Mouse (Mus musculus) adrenal gland, postnatal 10 days (tissue): ENCODE results near the gene Carnmt1. TPM values are rescaled to one million over a fixed set of nuclear protein-coding genes. Genes with fewer than 3 reads are reported as not detected.

ENCODE experiments used
- DNase-seq: peaks from one replicate; pipeline ENCODE4 v3.0.0; 2021; ENCODE audit warnings: mixed read lengths
- total RNA-seq, 2 experiments: library from RNA; stranded (reverse); gene quantifications; 2 replicates each; pipeline ENCODE4 v1.2.3; 2021

The Carnmt1 gene
- total RNA-seq, 2 experiments from 2014 or later = 16.7 to 19.4 TPM

DNA sequence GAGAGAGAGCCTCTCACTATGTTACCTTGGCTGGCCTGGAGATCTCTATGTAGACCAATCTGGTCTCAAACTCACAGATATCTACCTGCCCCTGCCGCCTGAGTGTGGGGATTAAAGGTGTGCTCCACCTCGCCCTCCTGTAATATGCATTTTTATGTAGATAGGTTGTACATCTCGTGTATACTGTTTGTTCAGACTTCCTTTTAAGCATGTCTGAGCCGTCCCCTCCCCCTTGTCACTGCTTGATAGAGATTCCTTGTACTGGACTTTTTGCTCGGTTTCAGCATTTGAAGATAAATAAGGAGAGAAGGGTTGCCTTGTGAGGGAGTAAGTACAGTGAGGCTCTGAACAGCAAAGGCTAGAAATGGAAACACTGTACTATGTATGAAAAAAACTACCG, 17.5 kb upstream of the Carnmt1 start:
- no peak for DNase-seq

DNA sequence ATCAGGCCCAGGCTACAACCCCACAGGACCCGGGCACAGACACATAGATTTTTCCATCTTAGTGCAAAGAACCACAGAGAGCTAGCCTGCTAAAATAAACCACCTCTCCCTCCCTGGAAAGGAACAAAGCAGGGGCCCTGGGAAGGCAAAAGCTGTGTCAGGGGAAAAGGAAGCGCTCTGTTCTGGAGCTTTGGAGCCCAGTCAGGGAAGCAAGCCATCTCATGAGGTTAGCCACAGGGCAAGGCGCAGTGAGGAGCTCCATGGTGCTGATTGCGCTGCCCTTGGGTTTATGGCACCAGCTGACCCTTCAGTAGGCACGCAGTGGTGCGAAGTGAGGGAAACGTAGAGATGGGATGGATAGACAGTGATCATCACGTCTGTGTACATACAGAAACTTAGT, 16.2 kb upstream of the Carnmt1 start:
- DNase-seq = no peak

DNA sequence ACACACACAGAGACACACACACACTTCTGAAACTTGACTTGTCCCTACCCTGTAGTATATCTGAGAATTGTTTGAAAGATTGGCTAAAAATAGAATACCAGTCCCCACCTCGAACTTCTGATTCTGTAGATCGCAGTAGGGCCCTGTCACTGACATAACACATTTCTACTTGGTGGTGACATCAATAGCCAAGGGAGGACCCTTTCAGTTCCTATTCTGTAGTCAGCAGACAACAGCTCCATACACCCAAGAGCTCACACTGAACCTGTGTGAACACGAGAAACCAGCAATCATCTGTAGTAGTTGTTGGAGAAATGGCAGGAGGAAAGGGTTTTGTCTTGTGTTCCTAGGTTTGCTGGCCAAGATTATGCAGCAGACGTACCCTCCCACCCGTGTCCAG, 15.6 kb upstream of the Carnmt1 start:
- no peak for DNase-seq

DNA sequence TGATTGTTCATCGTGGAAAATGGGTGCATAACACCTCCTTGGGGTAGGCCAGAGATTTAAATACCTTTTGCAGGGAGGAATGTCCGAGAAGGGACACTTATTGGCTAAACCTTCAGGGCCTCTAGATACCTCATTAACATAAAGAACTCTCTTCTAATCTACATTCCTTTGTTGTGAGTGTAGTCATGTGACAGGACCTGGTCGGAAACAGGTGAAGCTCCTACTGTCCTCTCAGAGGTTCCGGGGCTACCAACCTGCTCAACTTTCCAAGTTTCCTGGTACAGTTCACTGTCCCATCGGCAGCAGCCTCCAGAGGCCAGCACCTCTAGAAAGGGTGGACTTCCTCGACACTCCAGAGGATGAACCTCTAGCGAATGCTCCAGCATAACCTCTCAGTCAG, 14.6 kb upstream of the Carnmt1 start:
- no peak for DNase-seq

DNA sequence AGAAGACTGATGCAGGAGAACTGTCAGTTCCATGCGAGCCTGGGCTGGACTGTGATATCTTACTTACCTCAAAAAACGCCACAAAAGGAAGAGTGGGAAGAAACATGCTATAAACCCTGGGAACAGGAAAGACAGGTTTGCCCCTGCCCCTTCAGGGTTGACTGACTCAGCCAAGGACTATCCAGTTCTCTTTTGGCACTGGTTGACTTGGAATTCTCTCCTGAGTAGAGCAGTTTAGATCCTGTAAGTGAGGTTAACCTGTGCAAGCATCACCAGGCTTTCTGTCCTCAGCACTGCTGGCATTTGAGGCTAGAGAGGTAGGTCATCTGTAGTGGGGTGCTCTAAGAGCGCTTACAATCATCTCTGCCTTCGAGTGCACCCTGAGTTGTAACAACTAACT, 12.1 kb upstream of the Carnmt1 start:
- DNase-seq = no peak

DNA sequence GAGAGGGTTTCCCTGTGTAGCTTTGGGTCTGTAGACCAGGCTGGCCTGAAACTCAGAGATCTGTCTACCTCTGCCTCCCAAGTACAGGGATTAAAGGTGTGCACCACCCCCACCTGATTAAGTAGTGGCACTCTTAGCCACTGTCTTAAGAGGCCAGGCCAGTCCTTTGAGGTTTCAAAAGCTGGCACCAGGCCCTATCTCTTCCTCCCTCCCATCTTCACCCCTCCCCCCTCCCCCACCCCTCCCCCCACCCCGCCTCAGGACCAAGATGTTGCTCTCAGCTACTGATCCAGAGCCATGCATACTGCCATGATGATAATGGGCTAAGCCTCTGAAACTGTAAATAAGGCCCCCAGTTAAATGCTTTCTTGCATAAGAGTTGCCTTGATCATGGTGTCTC, 11.2 kb upstream of the Carnmt1 start:
- no peak for DNase-seq

DNA sequence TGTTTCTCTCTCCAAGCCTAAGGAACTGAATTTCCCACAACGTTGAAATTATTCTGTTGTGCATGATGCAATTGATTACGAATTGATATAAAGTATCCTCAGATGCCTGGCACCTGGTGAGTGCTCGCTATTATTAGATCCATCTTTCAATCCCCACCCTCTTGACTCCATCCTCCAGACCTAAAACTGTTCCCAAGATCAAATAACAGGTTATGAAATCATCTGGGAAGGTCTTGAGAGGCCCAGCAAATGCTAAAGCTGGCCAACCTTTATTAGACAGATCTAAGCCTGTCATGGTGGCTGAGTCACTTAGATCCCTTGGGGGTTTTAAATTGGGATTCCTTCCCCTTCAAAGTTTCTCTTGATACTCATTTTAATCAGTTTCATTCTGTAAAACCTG, 10.1 kb upstream of the Carnmt1 start:
- DNase-seq = no peak

DNA sequence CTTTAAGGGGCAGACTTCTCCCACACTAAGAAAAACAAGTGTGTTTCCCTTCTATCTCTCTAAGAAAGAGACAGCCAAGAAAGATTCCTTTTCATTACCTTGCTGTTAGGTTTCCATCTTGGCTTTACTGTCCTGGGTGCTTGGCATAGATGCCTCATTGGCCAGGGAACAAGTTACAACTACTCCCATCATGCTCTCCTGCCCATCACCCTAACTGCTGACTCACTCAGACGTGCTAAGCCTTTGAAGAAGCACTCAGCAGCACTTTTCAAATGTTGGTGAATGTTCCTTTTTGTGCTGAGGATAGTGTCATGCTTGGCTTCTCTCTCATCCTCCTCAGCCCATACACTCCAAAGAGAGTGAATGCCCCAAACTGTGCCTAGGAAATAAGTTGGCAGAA, 8.9 kb upstream of the Carnmt1 start:
- no peak for DNase-seq

DNA sequence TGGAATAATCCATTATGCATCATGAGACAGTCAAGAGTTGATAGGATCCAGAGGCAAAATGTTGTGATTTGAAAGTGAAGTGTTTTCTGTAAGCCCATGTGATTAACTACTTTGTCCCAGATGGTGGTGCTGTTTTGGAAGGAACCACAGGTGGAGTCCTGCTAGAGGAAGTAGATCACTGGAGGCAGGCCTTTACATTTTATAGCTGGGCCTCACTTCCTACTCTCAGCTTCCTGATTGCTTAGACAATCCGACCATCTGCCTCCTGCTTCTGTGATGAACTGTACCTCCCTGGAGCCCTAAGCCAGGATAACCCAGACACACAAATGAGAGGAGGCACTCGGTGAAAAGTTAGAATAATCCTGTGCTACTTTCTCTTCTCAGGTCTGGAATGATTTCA, 6.7 kb upstream of the Carnmt1 start:
- no peak for DNase-seq

DNA sequence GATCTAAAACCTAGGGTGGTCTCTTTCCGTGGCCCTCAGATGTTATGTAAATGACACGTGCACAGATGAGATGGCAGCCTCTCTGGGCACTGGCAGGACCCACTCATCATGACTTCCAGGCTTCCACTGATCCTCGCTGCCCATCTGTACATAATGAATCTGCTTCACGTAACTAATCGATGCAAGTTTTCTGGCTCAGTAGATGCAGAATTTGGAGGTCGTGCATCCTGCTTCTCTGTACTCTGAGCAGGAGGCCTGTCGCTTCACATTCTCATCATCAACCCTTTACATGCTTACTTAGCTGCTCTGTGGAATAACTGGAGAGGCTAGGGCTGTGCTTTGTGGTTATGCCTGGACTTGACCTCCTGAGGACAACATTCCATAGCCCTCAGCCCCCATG, 3.6 kb upstream of the Carnmt1 start:
- DNase-seq = no peak

DNA sequence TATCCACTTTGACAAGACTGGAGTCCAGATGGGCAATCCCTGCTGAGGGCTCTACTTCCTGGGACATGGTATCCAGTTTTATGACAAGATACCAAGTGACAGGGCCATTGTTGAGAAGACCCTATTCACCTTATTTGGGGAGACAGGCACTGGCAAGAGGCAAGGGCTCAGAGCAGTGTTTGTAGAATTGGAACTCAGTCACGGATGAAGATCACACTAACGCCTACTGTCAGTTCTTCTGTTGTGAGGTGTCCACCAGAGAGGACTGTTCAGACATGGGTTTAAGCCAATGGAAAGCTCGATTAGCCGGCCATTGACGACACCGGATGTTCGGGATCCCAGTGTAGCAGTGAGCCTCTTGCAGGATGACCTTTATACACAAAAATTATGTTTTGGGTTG, 1.0 kb upstream of the Carnmt1 start:
- no peak for DNase-seq

DNA sequence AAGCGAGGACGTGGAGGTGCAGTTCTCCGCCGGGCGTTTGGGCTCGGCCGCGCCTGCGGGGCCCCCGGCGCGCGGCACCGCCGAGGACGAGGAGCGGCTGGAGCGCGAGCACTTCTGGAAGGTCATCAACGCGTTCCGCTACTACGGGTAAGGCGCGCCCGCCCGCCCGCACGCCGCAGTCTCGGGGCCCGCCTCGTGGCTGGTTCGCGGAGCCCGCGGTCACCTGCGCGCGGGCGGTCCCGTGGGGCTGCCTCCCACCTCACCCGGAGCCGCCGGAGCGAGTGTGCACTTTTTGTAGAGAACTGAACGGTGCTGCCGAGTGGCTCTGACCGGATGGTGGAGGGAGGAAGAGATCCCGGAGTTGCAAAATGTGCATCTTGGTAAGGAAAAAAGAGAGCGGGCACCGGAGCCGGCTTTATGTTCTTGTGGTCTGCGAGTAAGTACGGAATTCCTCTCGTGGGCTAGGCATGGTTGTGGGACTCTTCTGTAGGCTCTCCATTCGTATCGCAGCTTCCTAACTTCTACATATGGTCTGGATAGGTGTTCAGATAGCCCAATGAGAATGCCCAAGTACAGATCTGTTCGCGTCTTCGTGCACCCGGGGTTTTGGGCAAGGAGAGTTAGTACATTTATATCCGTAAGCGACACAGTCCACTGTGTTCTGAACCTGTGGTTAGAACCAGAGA, 635 bp downstream of the Carnmt1 start:
- peak; percentile 59 for DNase-seq

DNA sequence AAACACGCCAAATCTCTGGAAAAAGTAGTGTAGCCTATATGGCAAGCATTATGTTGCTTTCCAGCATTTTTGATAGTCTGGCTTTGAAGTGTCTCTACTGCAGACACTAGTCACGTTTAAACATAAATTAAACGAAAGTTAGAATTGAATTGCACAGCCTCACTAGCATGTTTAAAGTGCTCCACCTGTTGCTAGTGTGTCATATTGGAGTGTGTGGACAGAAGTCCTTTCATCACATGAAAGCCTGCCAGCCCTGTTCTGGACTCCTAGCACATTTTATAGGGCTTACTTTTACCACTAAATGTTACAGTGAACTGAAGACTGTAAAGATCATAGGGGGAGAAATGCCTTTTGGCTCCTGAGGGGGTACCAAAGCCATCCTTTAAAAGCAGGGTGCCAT, 1.9 kb downstream of the Carnmt1 start:
- no peak for DNase-seq

DNA sequence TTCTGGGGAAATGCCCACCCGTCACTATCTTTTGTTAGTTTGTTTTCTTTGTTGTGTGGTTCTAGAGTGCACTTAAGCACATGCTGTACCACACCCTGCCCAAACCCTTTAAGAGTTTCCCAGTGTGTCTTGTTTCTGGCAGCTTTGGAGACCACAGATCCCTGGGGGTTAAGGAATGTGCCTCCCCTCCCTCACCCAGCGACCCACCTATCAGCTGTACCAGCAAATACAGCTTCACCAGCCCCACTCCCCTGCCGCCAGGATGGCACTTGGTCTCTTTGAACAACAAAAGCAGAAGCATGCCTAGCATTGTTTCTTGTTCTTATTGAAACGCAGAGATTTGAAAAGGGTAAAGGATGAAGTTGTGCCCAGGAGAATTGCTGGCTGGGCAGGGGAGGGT, 2.6 kb downstream of the Carnmt1 start:
- DNase-seq = no peak

DNA sequence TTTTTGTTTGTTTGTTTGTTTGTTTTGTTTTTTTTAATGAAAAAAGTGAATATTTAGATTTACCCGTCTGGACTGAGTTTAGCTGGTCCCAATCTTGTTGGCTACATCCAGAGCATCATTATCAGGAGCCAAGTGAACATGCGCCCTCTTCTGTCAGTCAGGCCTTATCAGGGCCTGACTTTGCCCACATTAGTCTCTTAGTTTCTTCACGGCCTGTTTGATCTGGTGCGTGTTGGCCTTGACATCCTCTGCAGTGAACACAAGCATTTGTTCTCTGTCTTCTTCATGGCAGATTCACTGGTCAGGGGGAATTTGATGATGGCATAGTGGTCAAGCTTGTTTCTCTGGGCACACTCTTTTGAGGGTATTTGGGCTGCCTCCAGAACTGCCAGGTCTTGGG, 11.6 kb downstream of the Carnmt1 start:
- DNase-seq = peak; percentile 20

DNA sequence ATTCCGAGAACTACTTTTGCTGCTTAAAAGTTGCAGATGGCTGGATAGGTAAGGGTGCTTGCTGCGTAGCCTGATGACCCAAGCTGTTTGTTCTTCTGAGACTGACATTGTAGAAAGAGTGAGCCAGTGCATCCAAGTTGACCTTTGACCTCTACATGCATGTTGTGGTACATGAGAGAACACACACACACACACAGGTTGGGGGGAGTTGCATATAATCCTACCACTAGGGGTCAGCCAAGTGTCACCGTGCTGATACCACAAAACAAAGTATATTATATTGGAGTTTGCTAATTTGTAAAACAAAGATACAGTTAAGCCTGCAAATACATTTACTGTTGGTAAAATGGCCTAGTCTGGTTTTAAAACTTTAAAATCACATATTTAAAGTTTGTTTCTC, 17.0 kb downstream of the Carnmt1 start:
- DNase-seq = peak; percentile 60

DNA sequence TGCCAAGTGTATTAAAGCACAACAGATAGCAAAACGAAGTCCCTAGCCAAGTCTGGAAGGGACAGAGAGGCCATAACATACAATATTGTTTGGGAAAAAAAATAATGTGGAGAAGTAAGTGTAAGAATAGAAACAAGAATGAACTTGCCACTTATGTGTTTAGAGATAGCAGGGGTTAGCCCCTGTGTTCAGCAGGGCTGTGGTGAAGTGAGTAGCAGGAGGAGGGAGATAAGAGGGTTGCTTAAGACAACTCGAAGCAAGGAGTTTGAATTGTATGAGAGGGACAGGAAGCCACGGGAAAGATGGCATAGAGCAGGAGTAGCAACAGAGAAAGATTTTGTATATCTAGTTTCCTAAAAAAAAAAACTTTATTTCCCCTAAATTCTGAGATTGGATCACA, 21.6 kb downstream of the Carnmt1 start:
- no peak for DNase-seq

DNA sequence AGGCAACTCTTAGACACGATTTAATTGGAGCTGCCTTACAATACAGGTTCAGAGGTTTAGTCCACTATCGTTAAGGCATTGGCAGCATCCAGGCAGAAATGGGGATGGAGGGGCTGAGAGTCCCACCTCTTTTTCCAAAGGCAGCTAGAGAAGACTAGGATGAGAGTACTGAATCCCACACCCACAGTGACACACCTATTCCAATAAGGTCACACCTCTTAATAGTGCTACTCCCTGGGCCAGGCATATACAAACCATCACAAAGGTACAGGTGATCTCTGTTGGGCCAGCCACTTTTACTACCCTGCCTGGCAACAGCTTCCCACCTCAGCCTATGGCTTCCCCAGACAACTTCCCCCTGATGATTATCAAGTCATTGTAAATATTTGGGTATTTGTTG, 22.2 kb downstream of the Carnmt1 start:
- DNase-seq = no peak

DNA sequence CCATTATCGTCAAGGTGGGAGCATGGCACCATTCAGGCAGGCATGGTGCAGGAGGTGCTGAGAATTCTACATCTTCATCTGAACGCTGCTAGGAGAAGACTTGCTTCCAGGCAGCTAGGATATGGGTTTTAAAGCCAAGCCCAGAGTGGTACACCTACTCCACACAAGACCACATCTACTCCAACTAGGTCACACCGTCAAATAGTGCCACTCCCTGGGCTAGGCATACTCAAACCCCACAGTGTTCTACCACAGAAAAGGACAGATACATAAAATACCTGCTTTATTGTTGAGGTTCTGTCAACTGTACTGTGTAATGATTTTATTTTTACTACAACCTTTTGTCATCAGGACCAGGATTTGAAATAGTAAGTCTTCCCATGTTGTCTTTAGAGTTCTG, 24.6 kb downstream of the Carnmt1 start:
- DNase-seq = no peak

DNA sequence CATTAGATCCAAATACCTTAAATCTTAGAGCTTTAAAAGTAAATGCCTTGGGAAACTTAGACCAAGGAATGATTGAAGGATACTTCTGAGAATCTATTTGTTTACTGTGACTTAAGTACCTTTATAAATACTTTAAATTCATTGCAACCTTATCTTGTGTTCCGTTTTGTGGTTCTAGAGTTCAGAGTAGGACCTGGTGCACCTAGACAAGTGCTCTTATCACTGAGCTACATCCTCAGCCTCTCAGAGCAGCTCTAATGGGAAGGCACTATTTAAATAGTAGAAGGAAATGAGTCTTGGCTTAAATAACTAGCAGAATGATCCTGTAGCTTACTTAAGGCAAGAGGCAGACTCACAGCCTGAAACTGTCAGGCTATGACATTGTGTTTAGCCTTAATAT, 25.0 kb downstream of the Carnmt1 start:
- DNase-seq = no peak

DNA sequence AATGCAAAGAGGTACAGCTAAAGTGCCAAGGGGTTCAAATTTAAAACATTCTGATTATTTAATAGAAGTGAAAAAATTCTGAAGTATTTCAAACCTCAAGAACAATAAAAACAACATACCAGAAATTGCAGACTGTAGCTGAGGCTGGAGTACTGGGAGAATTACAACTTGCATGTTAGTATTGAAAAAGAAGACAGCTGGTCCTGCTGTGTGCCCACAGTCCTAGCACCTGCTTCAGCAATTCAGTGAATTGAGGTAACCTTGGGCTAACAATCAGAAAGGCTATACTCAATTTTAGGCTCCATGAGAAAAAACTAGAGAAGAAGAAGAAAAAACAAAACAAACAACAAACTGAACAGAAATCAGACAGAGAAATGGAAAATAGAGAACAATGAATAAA, 37.5 kb downstream of the Carnmt1 start:
- DNase-seq = no peak

DNA sequence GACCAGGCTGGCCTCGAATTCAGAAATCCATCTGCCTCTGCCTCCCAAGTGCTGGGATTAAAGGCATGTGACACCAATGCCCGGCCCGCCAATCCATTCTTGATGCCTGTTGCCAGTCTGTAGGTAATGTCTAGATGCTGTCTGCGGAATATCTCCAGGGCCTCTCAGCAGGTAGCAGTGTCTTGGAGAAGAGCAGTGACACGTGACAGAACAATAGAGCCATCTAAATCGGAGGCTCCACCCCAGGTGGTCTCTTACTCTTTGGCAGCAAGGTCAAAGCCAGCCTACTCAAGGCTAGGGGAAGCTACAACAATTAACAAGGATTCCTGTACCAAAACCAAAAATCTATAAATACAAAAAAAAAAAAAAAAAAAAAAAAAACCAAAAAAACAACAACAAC, 40.3 kb downstream of the Carnmt1 start:
- no peak for DNase-seq

DNA sequence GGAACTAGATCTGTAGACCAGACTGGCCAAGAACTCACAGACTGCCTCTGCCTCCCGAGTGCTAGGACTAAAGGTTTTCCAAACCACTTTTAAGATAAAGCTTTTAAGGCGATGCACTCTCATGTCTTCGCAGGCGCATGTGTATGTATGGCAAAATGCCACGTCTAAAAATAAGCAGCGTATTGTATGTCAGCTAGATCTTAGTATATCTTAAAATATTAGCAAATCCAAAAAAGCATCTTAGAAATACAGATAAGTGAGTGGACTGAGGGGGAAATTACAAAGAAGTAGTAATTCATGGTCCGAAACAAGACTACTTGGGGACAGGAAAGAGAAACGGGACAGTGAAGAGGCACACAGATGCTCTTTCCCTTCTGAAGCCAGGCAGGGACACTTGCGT, 41.0 kb downstream of the Carnmt1 start:
- DNase-seq = no peak

DNA sequence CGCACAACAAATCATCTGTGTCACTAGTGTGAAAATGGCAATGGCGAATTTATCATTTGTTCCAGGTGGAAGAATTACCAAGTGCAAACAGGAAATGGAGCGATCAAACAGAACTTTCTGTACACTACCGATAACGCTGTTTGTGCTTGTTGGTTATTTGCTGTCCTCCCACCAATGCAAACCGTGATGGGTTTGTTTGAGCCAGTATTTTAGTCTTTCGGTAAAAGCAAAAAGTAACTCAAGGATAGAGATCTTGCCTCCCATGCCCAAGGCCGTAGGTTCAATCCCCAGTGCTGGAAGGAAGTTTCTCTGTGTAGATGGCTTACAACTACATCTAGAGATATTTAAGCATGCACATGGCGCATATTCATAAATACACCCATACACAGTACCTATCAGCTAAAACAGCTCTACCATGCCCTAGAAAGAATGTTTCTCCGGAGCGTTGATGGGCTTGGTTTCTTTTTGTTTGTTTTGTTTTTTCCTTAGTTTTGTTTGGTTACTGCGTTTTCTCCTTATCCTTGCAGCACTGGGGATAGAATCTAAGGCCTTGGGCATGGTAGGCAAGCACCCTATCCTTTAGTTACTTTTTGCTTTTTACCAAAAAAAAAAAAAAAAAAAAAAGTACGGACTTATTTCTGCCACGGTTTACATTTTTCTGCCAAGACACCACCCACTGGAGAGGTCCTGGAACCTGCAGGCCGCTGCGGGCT, 41.7 kb downstream of the Carnmt1 start:
- DNase-seq = no peak
